Mouse (Mus musculus) forebrain, postnatal 0 days (tissue): ENCODE results near the gene Atp5e. TPM values are rescaled to one million over a fixed set of nuclear protein-coding genes. Genes with fewer than 3 reads are reported as not detected.
A peak's percentile ranks its signal among the peaks of the same experiment; 100 is the strongest.

Experiments
- ATAC-seq: fragments of 200-750 bp; cut with Nextera tagmentation; 2 replicates; pipeline ENCODE4 v1.8.0; 2017; ENCODE audit warnings: mild to moderate bottlenecking, moderate library complexity
- DNase-seq: peaks from one replicate; pipeline ENCODE4 v3.0.0-alpha.2; 2015
- H3K27ac ChIP-seq: fragments of 300-500 bp; sonication (generic); 2 replicates; pipeline ENCODE4 v1.5.1; 2014; ENCODE audit warnings: low read depth, mild to moderate bottlenecking, antibody characterized with exemption, low read length, moderate library complexity, mixed read lengths
- H3K27me3 ChIP-seq: fragments of 300-500 bp; sonication (generic); 2 replicates; pipeline ENCODE4 v1.6.1; 2014; ENCODE audit warnings: mild to moderate bottlenecking, low read length, mixed read lengths; ENCODE audit not compliant: insufficient read depth
- H3K36me3 ChIP-seq: fragments of 300-500 bp; sonication (generic); 2 replicates; pipeline ENCODE4 v1.6.1; 2014; ENCODE audit warnings: mild to moderate bottlenecking, moderate library complexity; ENCODE audit not compliant: insufficient read depth
- H3K4me1 ChIP-seq: fragments of 300-500 bp; sonication (generic); 2 replicates; pipeline ENCODE4 v1.6.1; 2014; ENCODE audit warnings: antibody characterized with exemption; ENCODE audit not compliant: insufficient read depth
- H3K4me2 ChIP-seq: fragments of 300-500 bp; sonication (generic); 2 replicates; pipeline ENCODE4 v1.6.1; 2014; ENCODE audit warnings: low read depth, mild to moderate bottlenecking, moderate library complexity
- H3K4me3 ChIP-seq: fragments of 300-500 bp; sonication (generic); 2 replicates; pipeline ENCODE4 v1.5.1; 2014; ENCODE audit warnings: low read depth, low read length, mixed read lengths
- H3K9ac ChIP-seq: fragments of 300-500 bp; sonication (generic); 2 replicates; pipeline ENCODE4 v1.6.1; 2014; ENCODE audit warnings: mild to moderate bottlenecking
- H3K9me3 ChIP-seq: fragments of 300-500 bp; sonication (generic); 2 replicates; pipeline ENCODE4 v1.6.1; 2016; ENCODE audit warnings: low read length
- CTCF ChIP-seq: sonication (generic); IDR thresholded peaks from 2 replicates; pipeline ENCODE4 v1.5.1; 2016; ENCODE audit warnings: antibody characterized with exemption, control low read depth, low read depth
- WGBS: fragments of 180-500 bp; shearing (Covaris S2); extraction: QIAGEN DNeasy Blood & Tissue Kit; methylation state at CpG from one replicate; pipeline ENCODE4 v1.1.7; 2014; 5-methylcytosine and 5-hydroxymethylcytosine counted together
- polyA plus RNA-seq: library from polyadenylated mRNA; unstranded; fragments of >200 nt; fragmentation: Nextera tagmentation; extraction: Ambion mirVana; gene quantifications from 2 replicates; pipeline ENCODE4 v1.2.1, GENCODE M21; 2015
- total RNA-seq: library from RNA; depleted of rRNA; stranded (reverse); fragments of >200 nt; gene quantifications from 2 replicates; pipeline ENCODE4 v1.2.3, GENCODE M21; 2014

Gene Atp5e
- total and polyA plus RNA-seq, 2 experiments from 2014 or later = 587 to 714 TPM

- no peak overlapping the region for H3K4me3 ChIP-seq
- no peak for ATAC-seq
- no peaks in the 10 kb centered on the region for H3K36me3 ChIP-seq
- H3K27me3 ChIP-seq = no peaks in the 10 kb centered on the region
- TF ChIP-seq CTCF = no peak
- no peaks in the 10 kb centered on the region for H3K9me3 ChIP-seq
- H3K9ac ChIP-seq = peak overlapping the region; percentile 68; the same call in 1 of the 2 replicates
- no peak overlapping the region for H3K27ac ChIP-seq
- H3K4me2 ChIP-seq = peak overlapping the region; percentile 83
- WGBS = 51% methylated on average over 5 of the region's 5 CpGs
- H3K4me1 ChIP-seq = peaks cover 12% of the 10 kb centered on the region
- no peak for DNase-seq
Observed at GRCm38 (mm10) chr2:174439450-174439838, 24.5 kb downstream of the Atp5e start.

DNA sequence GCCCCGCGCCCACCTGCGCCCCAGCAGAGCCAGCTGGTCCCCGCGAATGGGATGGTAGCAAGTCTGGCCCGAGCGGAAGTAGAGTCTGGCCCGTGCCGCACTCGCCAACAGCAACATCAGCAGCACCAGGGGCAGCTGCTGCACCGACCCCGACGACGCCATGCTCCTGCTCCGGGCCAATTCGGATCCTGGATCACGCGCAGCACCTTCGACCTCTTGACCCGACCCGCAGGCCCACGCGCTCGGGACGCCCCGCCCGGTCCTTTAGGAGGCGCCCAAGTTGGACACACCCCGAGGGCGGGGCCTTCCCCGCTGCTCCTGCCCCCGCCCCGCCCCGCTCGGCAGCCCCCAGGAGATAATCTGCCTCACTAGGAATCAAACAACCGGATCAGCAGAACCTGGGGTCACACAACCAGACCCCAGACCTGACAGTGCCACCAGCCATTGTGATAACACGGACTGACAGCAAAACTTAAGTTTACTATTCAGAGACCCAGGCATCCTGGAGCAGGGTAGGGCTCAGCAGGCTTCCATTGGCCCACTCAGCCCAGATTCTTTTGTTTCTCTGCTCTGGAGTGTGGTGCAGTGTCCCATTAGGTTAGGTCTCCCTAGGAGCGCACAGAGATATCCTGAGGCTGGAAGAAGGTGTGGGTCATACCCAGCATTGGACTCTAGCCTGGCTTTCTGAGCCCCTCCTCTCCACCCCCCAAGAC is 25.0 kb downstream of the Atp5e start, which contains the start of gene Ctsz:
Gene Ctsz, minus strand, starts transcription at position 303 of the 713 bp plus-strand sequence.
- TF ChIP-seq CTCF = no peak
- no peaks in the 10 kb centered on the region for H3K9me3 ChIP-seq
- DNase-seq (peak; percentile 36), ATAC-seq (peak; percentile 79)
- WGBS = 4% methylated on average over 38 of the region's 38 CpGs
- H3K4me3 ChIP-seq = peak within 1 kb of the TSS; percentile 49
- peak within 1 kb of the TSS; percentile 50; the same call in 1 of the 2 replicates for H3K27ac ChIP-seq
- no peaks in the 10 kb centered on the region for H3K27me3 ChIP-seq
- H3K4me1 ChIP-seq = peaks cover 12% of the 10 kb centered on the region
- H3K36me3 ChIP-seq = no peaks in the 10 kb centered on the region
- H3K9ac ChIP-seq = peak within 1 kb of the TSS; percentile 68
- H3K4me2 ChIP-seq = peak within 1 kb of the TSS; percentile 83

- peak overlapping the region; percentile 49 for H3K4me3 ChIP-seq
- DNase-seq (peak; percentile 25), ATAC-seq (peak; percentile 7; the same call in 1 of the 2 replicates)
- 65% methylated on average over 11 of the region's 11 CpGs for WGBS
- H3K27me3 ChIP-seq = no peaks in the 10 kb centered on the region
- H3K36me3 ChIP-seq = 0 out of 2 replicates have a peak, but pooled peaks cover 3% of the 10 kb centered on the region
- H3K9me3 ChIP-seq = no peaks in the 10 kb centered on the region
- peak overlapping the region; percentile 68 for H3K9ac ChIP-seq
- TF ChIP-seq CTCF = no peak
- H3K27ac ChIP-seq = peak overlapping the region; percentile 50; the same call in 1 of the 2 replicates
- H3K4me1 ChIP-seq = peaks cover 12% of the 10 kb centered on the region
- H3K4me2 ChIP-seq = peak overlapping the region; percentile 83
Observed at GRCm38 (mm10) chr2:174438181-174438580, 25.7 kb downstream of the Atp5e start.

DNA sequence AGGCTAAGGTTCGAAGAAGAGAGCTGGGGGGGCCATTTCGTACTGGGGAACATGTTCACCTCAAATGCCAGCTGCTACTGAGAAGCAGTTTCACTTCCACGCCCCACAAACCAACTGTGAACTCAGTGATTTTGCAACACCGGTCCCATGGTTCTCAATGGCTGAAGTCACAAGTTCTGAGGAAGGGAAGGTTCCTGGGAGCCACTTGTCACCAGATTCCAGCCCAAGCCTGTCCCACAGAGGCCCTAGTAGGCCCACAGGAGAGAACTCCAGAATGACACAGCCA is 26.3 kb downstream of the Atp5e start:
- no peaks in the 10 kb centered on the region for H3K27me3 ChIP-seq
- 0 out of 2 replicates have a peak, but pooled peaks cover 3% of the 10 kb centered on the region for H3K36me3 ChIP-seq
- no peak overlapping the region for H3K9ac ChIP-seq
- WGBS = 100% methylated on average over 4 of the region's 4 CpGs
- H3K4me2 ChIP-seq = peak overlapping the region; percentile 83; the same call in 1 of the 2 replicates
- no peaks in the 10 kb centered on the region for H3K9me3 ChIP-seq
- H3K4me3 ChIP-seq = no peak overlapping the region
- no peak overlapping the region for H3K27ac ChIP-seq
- TF ChIP-seq CTCF = no peak
- ATAC-seq = no peak
- H3K4me1 ChIP-seq = peaks cover 12% of the 10 kb centered on the region
- DNase-seq = no peak

DNA sequence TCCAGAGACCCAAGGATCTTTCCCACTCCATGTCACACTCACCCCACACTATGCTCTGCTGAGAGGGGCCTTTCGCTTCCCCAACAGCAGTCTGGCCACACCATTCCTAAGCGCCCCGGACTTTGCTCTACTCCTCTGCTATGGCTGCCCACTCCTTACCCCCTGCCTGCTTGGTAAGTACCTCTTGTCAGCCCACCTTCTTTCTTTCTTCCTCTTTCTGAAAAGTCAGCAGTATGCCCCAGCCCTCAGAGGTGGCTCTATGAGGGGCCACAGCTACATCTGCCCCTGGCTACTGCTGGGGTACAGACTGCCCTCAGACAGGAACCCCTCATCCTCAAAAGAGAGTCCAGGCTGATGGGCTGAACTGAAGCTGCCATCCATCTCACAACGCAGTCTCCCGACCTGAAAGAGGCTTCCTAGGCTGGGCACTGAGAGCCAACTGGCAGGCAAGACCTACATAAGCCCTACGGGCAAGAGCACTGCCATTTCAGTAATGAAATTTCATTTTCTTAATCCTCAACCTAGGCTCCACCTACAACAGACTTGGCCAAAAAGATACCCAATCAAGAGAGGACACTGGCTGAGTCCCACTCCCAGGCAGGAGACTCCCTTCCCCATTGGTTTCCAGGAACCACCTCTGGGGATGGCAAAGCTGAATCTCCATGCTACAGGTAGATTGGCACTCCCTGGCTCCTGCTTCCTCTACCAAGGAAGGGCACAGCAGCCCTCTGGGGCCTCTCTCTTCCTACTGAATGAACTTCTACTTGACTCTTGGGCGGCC is 26.8 kb downstream of the Atp5e start:
- DNase-seq = no peak
- Histone ChIP-seq H3K9ac (no peak overlapping the region), H3K27ac (no peak overlapping the region), H3K4me1 (peaks cover 12% of the 10 kb centered on the region), H3K36me3 (0 out of 2 replicates have a peak, but pooled peaks cover 3% of the 10 kb centered on the region), H3K9me3 (no peaks in the 10 kb centered on the region), H3K27me3 (no peaks in the 10 kb centered on the region), H3K4me3 (no peak overlapping the region), H3K4me2 (no peak overlapping the region)
- TF ChIP-seq CTCF = no peak
- WGBS = 97% methylated on average over 7 of the region's 7 CpGs
- no peak for ATAC-seq

DNA sequence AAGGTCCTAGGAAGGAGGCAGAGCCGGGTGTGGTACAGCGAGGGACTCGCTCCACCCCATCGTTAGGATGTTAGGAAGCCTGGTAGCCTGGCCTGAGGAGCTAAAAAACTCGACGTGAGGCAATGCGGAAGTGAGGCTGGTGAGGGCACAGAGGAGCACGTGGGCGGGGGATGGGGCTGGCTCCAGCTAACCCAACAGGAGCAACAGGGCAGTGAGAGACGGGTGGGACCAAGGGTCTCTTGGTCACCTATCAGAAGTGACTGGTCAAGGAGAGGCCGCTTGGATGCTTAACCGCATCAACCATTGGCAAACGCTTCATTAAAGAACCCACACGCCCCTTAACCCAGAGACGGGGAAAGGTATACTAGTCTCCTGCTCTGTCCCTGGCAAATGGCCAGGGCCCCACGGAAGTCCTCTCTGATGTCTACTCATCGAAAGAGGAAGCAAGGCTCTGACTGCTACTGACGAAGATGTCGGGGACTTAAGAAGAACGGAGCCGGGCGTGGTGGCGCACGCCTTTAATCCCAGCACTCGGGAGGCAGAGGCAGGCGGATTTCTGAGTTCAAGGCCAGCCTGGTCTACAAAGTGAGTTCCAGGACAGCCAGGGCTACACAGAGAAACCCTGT is 27.7 kb downstream of the Atp5e start:
- DNase-seq (no peak), ATAC-seq (no peak)
- Histone ChIP-seq H3K9ac (no peak overlapping the region), H3K4me2 (no peak overlapping the region), H3K36me3 (0 out of 2 replicates have a peak, but pooled peaks cover 3% of the 10 kb centered on the region), H3K4me1 (peaks cover 12% of the 10 kb centered on the region), H3K4me3 (no peak overlapping the region), H3K27me3 (no peaks in the 10 kb centered on the region), H3K27ac (no peak overlapping the region), H3K9me3 (no peaks in the 10 kb centered on the region)
- 93% methylated on average over 26 of the region's 26 CpGs for WGBS
- TF ChIP-seq CTCF = no peak

DNA sequence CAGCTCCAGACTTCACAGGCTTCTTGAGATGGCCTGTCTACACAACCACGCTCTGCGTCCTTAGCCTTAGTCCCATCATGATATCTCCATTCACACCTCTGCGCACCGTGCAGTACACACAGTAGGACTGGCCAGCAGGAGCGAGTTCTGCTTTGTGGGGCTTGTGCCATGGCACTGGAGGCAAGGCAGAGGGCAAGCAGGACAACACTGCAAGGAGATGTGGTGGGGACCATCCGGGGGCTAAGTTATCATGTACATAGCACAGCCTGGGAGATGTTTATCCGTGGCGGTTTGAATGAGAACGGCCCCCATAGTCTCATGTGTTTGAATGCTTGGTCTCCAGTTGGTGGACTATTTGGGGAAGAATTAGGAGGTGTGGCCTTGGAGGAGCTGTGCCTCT is 29.0 kb downstream of the Atp5e start:
- no peak for TF ChIP-seq CTCF
- Histone ChIP-seq H3K36me3 (0 out of 2 replicates have a peak, but pooled peaks cover 3% of the 10 kb centered on the region), H3K4me1 (peaks cover 12% of the 10 kb centered on the region), H3K27me3 (no peaks in the 10 kb centered on the region), H3K4me2 (no peak overlapping the region), H3K9ac (no peak overlapping the region), H3K9me3 (no peaks in the 10 kb centered on the region), H3K27ac (no peak overlapping the region), H3K4me3 (no peak overlapping the region)
- DNase-seq (no peak), ATAC-seq (no peak)
- 98% methylated on average over 9 of the region's 9 CpGs for WGBS
